Mouse (Mus musculus): ENCODE measurements at regions not wholly inside any gene's neighbourhood (a gene's known extent, or its start where the extent isn't known, plus 50 kb on each side); places are given as distances from the start of the nearest gene placed in this dataset.

DNA sequence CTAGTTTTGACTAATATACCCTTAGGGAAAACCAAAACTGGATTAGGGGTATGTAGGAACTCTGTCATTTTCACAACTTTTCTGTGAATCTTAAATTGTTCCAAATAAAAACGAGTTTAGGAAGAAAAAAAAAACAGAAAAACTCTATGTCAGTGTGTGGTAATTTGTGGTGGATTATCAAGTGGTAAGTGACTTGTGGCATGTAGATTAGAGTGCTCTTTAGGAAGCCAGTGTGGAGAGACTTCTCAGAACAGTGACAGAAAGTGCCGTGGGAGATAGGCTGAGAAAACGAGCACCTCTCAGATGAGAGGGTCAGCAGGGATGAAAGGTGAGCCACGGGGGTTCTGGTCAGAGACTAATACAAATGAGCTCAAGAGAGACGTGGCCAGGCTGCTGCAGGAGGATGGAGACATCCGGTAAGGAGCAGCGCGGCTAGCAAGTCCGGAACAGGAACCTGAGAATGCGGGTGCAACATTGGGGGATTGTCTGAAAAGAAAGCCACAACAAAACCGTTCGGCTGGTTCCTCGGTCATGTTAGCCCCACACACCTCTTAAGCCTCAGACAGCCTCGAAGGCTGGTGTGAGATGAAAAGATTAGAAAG lies 161.3 kb downstream of the Cysltr2 start:
- WGBS: 62% methylated on average over 14 of the region's 14 CpGs
- Histone ChIP-seq H3K4me3 (ENCODE audit: low read depth, low read length) (no peak overlapping the region), H3K4me2 (ENCODE audit: low read depth, low read length) (no peak overlapping the region), H3K36me3 (ENCODE audit: control insufficient read depth, insufficient read depth, low read length) (no peaks in the 10 kb centered on the region), H3K9ac (replicated peaks; ENCODE audit: low read depth, low read length) (no peak overlapping the region), H3K27me3 (ENCODE audit: control insufficient read depth, insufficient read depth, low read length) (no peaks in the 10 kb centered on the region), H3K27ac (ENCODE audit: low read depth, low read length) (no peak overlapping the region), H3K9me3 (ENCODE audit: control insufficient read depth, low read length) (no peaks in the 10 kb centered on the region), H3K4me1 (ENCODE audit: control insufficient read depth, insufficient read depth, low read length) (no peaks in the 10 kb centered on the region)
- ATAC-seq (ENCODE audit: low read depth): no peak

DNA sequence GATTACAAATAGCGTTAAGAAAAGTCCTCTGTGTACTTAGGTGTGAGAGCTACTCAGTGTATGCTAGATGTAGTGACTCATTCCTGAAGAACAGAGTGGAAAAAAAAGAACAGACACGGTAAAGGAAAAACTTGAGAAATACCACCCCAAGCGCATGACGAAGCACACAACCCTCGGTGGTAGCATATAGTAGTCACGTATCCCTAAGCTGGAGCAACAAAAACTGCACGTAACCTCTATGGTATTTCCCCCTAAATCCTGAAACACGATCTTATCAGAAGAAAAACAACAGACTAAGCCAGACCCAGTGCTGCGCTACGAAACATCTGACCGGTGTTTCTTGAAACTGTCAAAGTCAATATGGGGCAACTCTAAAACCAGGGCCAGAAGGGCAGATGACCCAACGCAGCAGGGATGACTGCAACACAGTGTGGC lies 162.0 kb downstream of the Cysltr2 start:
- no peak overlapping the region for H3K9ac ChIP-seq (replicated peaks; ENCODE audit: low read depth, low read length)
- H3K4me1 ChIP-seq (ENCODE audit: control insufficient read depth, insufficient read depth, low read length): no peaks in the 10 kb centered on the region
- H3K27me3 ChIP-seq (ENCODE audit: control insufficient read depth, insufficient read depth, low read length): no peaks in the 10 kb centered on the region
- no peak for ATAC-seq (ENCODE audit: low read depth)
- no peaks in the 10 kb centered on the region for H3K9me3 ChIP-seq (ENCODE audit: control insufficient read depth, low read length)
- no peak overlapping the region for H3K27ac ChIP-seq (ENCODE audit: low read depth, low read length)
- no peak overlapping the region for H3K4me2 ChIP-seq (ENCODE audit: low read depth, low read length)
- no peaks in the 10 kb centered on the region for H3K36me3 ChIP-seq (ENCODE audit: control insufficient read depth, insufficient read depth, low read length)
- 80% methylated on average over 12 of the region's 12 CpGs for WGBS
- no peak overlapping the region for H3K4me3 ChIP-seq (ENCODE audit: low read depth, low read length)

DNA sequence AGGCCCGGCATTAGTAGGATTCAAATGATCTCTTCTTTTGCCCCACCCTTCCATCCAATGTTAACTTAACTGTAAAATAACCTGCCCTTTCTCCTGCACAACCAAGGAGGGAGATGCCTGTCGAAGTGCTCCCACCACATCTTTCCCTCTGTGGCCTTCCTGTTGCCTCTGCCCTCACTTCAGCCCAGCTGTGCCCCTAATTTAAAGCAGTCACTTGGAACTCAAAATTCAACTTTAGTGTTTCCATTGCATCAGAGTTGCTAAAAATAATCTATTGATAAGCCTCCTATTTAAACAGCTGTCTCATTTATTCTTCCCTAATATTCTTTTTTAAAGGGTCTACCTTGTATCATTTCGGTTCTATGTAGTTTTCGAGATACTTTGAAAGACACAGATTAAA lies 163.1 kb downstream of the Cysltr2 start:
- no peak overlapping the region for H3K4me2 ChIP-seq (ENCODE audit: low read depth, low read length)
- no peak for ATAC-seq (ENCODE audit: low read depth)
- H3K9ac ChIP-seq (replicated peaks; ENCODE audit: low read depth, low read length): no peak overlapping the region
- no peak overlapping the region for H3K27ac ChIP-seq (ENCODE audit: low read depth, low read length)
- WGBS: 91% methylated on average over 4 of the region's 4 CpGs
- H3K4me3 ChIP-seq (ENCODE audit: low read depth, low read length): no peak overlapping the region
- H3K36me3 ChIP-seq (ENCODE audit: control insufficient read depth, insufficient read depth, low read length): no peaks in the 10 kb centered on the region
- H3K27me3 ChIP-seq (ENCODE audit: control insufficient read depth, insufficient read depth, low read length): no peaks in the 10 kb centered on the region
- no peaks in the 10 kb centered on the region for H3K9me3 ChIP-seq (ENCODE audit: control insufficient read depth, low read length)
- H3K4me1 ChIP-seq (ENCODE audit: control insufficient read depth, insufficient read depth, low read length): no peaks in the 10 kb centered on the region

DNA sequence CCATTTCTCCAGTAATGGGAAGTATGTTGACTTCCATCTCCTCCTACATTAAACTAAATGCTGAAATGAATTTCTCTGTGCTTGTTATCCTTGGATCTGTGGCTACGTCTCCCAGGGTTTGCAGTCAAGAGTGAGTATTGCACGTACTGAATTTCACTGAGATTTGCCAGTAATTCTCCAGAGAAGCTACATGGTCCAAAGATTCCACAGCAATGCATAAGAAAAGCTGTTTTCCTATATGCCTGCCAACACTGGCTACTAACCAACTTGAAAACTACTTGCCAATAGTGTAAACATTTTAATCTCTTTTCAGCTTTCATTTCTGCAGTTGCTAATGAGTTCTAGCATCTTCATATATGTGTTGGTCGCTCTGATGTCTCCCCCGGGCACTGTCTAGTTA lies 164.4 kb downstream of the Cysltr2 start:
- Histone ChIP-seq H3K27ac (ENCODE audit: low read depth, low read length) (no peak overlapping the region), H3K9me3 (ENCODE audit: control insufficient read depth, low read length) (no peaks in the 10 kb centered on the region), H3K36me3 (ENCODE audit: control insufficient read depth, insufficient read depth, low read length) (no peaks in the 10 kb centered on the region), H3K4me1 (ENCODE audit: control insufficient read depth, insufficient read depth, low read length) (no peaks in the 10 kb centered on the region), H3K27me3 (ENCODE audit: control insufficient read depth, insufficient read depth, low read length) (no peaks in the 10 kb centered on the region), H3K4me3 (ENCODE audit: low read depth, low read length) (no peak overlapping the region), H3K9ac (replicated peaks; ENCODE audit: low read depth, low read length) (no peak overlapping the region), H3K4me2 (ENCODE audit: low read depth, low read length) (no peak overlapping the region)
- WGBS: 81% methylated on average over 4 of the region's 4 CpGs
- ATAC-seq (ENCODE audit: low read depth): no peak

DNA sequence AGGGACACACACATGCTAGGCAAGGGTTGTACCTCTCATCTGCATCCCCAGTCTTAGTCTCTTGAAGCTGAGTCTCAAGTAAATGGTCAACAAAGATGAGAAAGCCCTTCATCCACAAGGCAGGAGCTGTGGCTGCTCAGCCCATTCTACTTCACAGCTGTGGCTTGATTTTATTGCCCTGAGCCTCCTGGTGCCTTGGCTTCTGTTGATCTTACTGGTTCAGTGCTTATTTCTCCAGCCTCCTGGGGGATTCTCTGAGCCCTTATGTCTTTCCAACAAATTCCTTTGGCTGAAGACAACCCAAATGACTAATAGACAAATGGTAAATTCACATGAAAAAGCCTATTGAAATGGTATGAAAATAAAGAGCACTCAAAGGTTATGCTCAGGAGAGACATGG lies 167.3 kb upstream of the Fndc3a start:
- H3K4me1 ChIP-seq (ENCODE audit: control insufficient read depth, insufficient read depth, low read length): no peaks in the 10 kb centered on the region
- H3K4me2 ChIP-seq (ENCODE audit: low read depth, low read length): no peak overlapping the region
- H3K27ac ChIP-seq (ENCODE audit: low read depth, low read length): no peak overlapping the region
- no peak overlapping the region for H3K4me3 ChIP-seq (ENCODE audit: low read depth, low read length)
- H3K9ac ChIP-seq (replicated peaks; ENCODE audit: low read depth, low read length): no peak overlapping the region
- H3K36me3 ChIP-seq (ENCODE audit: control insufficient read depth, insufficient read depth, low read length): no peaks in the 10 kb centered on the region
- no peaks in the 10 kb centered on the region for H3K27me3 ChIP-seq (ENCODE audit: control insufficient read depth, insufficient read depth, low read length)
- no peak for ATAC-seq (ENCODE audit: low read depth)
- H3K9me3 ChIP-seq (ENCODE audit: control insufficient read depth, low read length): no peaks in the 10 kb centered on the region

DNA sequence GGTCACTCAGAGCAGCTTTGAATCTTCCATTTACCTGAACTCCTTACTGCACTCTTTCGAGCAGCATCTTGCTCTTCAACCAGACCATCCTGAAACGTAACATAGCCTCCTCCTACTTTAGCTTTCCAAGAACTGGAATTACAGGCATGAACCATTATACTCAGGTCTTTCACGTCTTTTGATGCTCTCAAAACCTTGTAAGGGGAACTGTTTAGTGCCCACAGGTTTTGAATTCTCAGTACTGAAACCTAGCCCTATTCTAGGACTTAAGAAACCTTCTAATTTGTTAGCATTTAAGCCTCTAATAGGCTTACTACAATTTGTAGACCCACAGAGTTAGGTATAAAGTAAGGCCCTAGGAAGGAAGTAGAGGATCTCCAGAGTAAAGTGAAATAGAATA lies 163.7 kb upstream of the Fndc3a start:
- Histone ChIP-seq H3K9ac (replicated peaks; ENCODE audit: low read depth, low read length) (no peak overlapping the region), H3K4me2 (ENCODE audit: low read depth, low read length) (no peak overlapping the region), H3K36me3 (ENCODE audit: control insufficient read depth, insufficient read depth, low read length) (no peaks in the 10 kb centered on the region), H3K27ac (ENCODE audit: low read depth, low read length) (no peak overlapping the region), H3K4me1 (ENCODE audit: control insufficient read depth, insufficient read depth, low read length) (no peaks in the 10 kb centered on the region), H3K27me3 (ENCODE audit: control insufficient read depth, insufficient read depth, low read length) (no peaks in the 10 kb centered on the region), H3K9me3 (ENCODE audit: control insufficient read depth, low read length) (no peaks in the 10 kb centered on the region), H3K4me3 (ENCODE audit: low read depth, low read length) (no peak overlapping the region)
- WGBS: 87% methylated on average over 3 of the region's 3 CpGs
- ATAC-seq (ENCODE audit: low read depth): no peak

DNA sequence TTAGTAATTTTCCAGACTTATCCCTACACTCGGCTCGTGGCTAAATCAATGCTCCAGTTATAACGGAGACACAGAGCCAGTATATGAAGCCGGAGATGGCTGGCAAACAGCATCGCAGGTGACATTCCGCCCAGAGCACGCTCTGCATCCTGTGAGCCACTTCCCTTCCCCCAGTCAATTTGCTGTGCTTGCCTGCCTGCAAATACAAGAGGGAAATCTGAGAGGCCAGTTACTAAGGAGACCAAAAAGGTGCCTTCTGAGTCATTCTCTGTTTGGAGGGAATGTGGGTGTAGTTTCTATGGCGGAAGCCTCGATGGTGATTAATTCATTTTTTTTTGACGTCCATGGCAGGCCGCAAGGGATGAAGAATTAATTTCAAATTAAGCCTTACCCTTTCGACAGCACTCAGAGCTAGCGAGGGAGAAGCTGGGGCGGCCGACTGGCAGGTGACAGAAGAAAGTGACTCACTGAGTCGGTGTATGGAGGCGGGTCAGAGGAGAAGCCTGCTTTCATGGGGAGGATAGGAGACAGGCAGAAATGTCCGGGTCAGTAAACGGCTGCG lies 159.5 kb upstream of the Fndc3a start:
- H3K27me3 ChIP-seq (ENCODE audit: control insufficient read depth, insufficient read depth, low read length): no peaks in the 10 kb centered on the region
- 57% methylated on average over 20 of the region's 20 CpGs for WGBS
- no peak overlapping the region for H3K4me2 ChIP-seq (ENCODE audit: low read depth, low read length)
- ATAC-seq (ENCODE audit: low read depth): peak; percentile 56; the same call in 1 of the 2 replicates
- H3K9me3 ChIP-seq (ENCODE audit: control insufficient read depth, low read length): no peaks in the 10 kb centered on the region
- no peak overlapping the region for H3K27ac ChIP-seq (ENCODE audit: low read depth, low read length)
- no peak overlapping the region for H3K9ac ChIP-seq (replicated peaks; ENCODE audit: low read depth, low read length)
- H3K4me3 ChIP-seq (ENCODE audit: low read depth, low read length): no peak overlapping the region
- H3K4me1 ChIP-seq (ENCODE audit: control insufficient read depth, insufficient read depth, low read length): no peaks in the 10 kb centered on the region
- no peaks in the 10 kb centered on the region for H3K36me3 ChIP-seq (ENCODE audit: control insufficient read depth, insufficient read depth, low read length)

DNA sequence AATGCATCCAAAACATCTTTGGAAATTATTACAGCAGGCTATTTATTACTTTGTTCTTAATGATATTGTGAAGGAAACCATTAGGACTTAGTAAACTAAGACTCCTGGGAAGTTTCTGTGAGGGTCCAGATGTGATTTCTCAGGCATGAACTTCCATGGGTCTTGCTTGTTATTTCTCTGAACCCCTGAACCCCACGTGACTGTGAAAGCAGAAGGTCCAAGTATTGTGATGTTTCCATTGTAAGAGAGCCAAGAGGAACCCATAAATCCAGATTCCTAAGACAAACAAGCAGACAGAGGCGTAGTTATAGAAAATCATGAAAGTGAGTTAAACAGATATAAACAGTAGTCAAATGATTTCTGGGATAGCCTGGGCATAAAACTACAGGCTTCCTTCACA lies 157.1 kb upstream of the Fndc3a start:
- no peak overlapping the region for H3K9ac ChIP-seq (replicated peaks; ENCODE audit: low read depth, low read length)
- H3K4me2 ChIP-seq (ENCODE audit: low read depth, low read length): no peak overlapping the region
- WGBS: 51% methylated on average over 2 of the region's 2 CpGs
- no peak for ATAC-seq (ENCODE audit: low read depth)
- H3K27me3 ChIP-seq (ENCODE audit: control insufficient read depth, insufficient read depth, low read length): no peaks in the 10 kb centered on the region
- no peaks in the 10 kb centered on the region for H3K36me3 ChIP-seq (ENCODE audit: control insufficient read depth, insufficient read depth, low read length)
- no peak overlapping the region for H3K4me3 ChIP-seq (ENCODE audit: low read depth, low read length)
- H3K27ac ChIP-seq (ENCODE audit: low read depth, low read length): no peak overlapping the region
- H3K9me3 ChIP-seq (ENCODE audit: control insufficient read depth, low read length): no peaks in the 10 kb centered on the region
- H3K4me1 ChIP-seq (ENCODE audit: control insufficient read depth, insufficient read depth, low read length): no peaks in the 10 kb centered on the region

DNA sequence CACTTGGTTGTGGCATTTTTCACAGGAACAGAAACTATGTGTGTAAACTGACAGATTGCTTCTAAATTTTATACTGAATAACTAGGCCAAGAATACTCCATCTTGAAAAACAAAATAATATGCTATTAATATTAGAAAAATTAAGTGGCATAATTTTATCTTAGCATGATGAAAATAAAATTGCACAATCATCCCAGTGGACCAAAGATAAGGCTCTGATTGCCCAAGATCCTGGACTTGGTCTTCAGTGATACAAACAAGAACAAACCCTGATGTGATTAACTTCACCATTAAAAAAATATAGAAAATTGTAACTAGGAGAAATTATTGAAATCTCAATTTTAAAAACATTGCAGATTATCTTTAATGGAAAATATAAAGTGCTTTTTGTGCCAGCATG lies 155.7 kb upstream of the Fndc3a start:
- H3K9ac ChIP-seq (replicated peaks; ENCODE audit: low read depth, low read length): no peak overlapping the region
- no peaks in the 10 kb centered on the region for H3K36me3 ChIP-seq (ENCODE audit: control insufficient read depth, insufficient read depth, low read length)
- no peak overlapping the region for H3K4me2 ChIP-seq (ENCODE audit: low read depth, low read length)
- H3K9me3 ChIP-seq (ENCODE audit: control insufficient read depth, low read length): no peaks in the 10 kb centered on the region
- H3K27me3 ChIP-seq (ENCODE audit: control insufficient read depth, insufficient read depth, low read length): no peaks in the 10 kb centered on the region
- no peaks in the 10 kb centered on the region for H3K4me1 ChIP-seq (ENCODE audit: control insufficient read depth, insufficient read depth, low read length)
- ATAC-seq (ENCODE audit: low read depth): no peak
- H3K27ac ChIP-seq (ENCODE audit: low read depth, low read length): no peak overlapping the region
- no peak overlapping the region for H3K4me3 ChIP-seq (ENCODE audit: low read depth, low read length)
